Mouse (Mus musculus): ENCODE data around the gene Sgcg.

GRCm38 (mm10) chr14:61224387-61225077 lies 33.8 kb downstream of the Sgcg start:
- TF ChIP-seq POLR2A (IDR thresholded peaks at IDR 0.05; ENCODE audit: insufficient read length, low read depth) (no peak), REST (IDR thresholded peaks at IDR 0.05; ENCODE audit: insufficient read depth, insufficient read length) (no peak), MAX (IDR thresholded peaks at IDR 0.05; ENCODE audit: low read depth) (no peak), USF1 (IDR thresholded peaks at IDR 0.05; ENCODE audit: low read depth) (no peak), TCF3 (IDR thresholded peaks at IDR 0.05; ENCODE audit: insufficient read length, low read depth) (no peak), TCF12 (IDR thresholded peaks at IDR 0.05; ENCODE audit: insufficient read depth, poor library complexity, severe bottlenecking) (no peak), MYOG (IDR thresholded peaks at IDR 0.05; ENCODE audit: control insufficient read depth in 1 of 3, insufficient read depth in 1 of 3, insufficient read length in 2 of 3, low read depth in 2 of 3) (no peak), POLR2AphosphoS2 (IDR thresholded peaks at IDR 0.05; ENCODE audit: insufficient read length, low read depth) (no peak), E2F4 (IDR thresholded peaks at IDR 0.05; ENCODE audit: insufficient read depth) (no peak)

Measured in myocyte (in vitro differentiated cells).